Mouse (Mus musculus) heart, embryonic 13.5 days (tissue): ENCODE data around the gene Smco4. TPM values are rescaled to one million over a fixed set of nuclear protein-coding genes. Genes with fewer than 3 reads are reported as not detected.

Experiments used
- ATAC-seq: fragments of 200-750 bp; cut with Nextera tagmentation; 2 replicates; pipeline ENCODE4 v1.8.0; 2017; ENCODE audit warnings: moderate TSS enrichment; ENCODE audit not compliant: insufficient number of reproducible peaks, low FRiP score, low TSS enrichment; ENCODE audit errors: extremely low read depth
- H3K27ac ChIP-seq: fragments of 300-500 bp; sonication (generic); replicated peaks from 2 replicates; pipeline ENCODE4 v1.5.1; 2015; ENCODE audit warnings: moderate library complexity, mild to moderate bottlenecking, inconsistent platforms
- H3K27me3 ChIP-seq: fragments of 300-500 bp; sonication (generic); replicated peaks from 2 replicates; pipeline ENCODE4 v1.6.1; 2015; ENCODE audit warnings: mild to moderate bottlenecking, inconsistent platforms
- H3K36me3 ChIP-seq: fragments of 300-500 bp; sonication (generic); 2 replicates; pipeline ENCODE4 v1.6.1; 2015; ENCODE audit warnings: mild to moderate bottlenecking, inconsistent platforms
- H3K4me1 ChIP-seq: fragments of 300-500 bp; sonication (generic); 2 replicates; pipeline ENCODE4 v1.6.1; 2015; ENCODE audit warnings: inconsistent platforms
- H3K4me2 ChIP-seq: fragments of 300-500 bp; sonication (generic); 2 replicates; pipeline ENCODE4 v1.6.1; 2015; ENCODE audit warnings: inconsistent platforms, mild to moderate bottlenecking, moderate library complexity
- H3K4me3 ChIP-seq: fragments of 300-500 bp; sonication (generic); 2 replicates; pipeline ENCODE4 v1.5.1; 2015; ENCODE audit warnings: moderate library complexity, mild to moderate bottlenecking, inconsistent platforms
- H3K9ac ChIP-seq: fragments of 300-500 bp; sonication (generic); 2 replicates; pipeline ENCODE4 v1.6.1; 2015; ENCODE audit warnings: inconsistent platforms, mild to moderate bottlenecking, moderate library complexity
- H3K9me3 ChIP-seq: fragments of 300-500 bp; sonication (generic); 2 replicates; pipeline ENCODE4 v1.6.1; 2016; ENCODE audit warnings: inconsistent platforms
- WGBS: fragments of 180-500 bp; shearing (Covaris S2); methylation state at CpG from one replicate; pipeline ENCODE4 v1.1.7; 2015; ENCODE audit warnings: mixed read lengths; 5-methylcytosine and 5-hydroxymethylcytosine counted together
- polyA plus RNA-seq: library from polyadenylated mRNA; unstranded; fragments of >200 nt; fragmentation: Nextera tagmentation; extraction: Ambion mirVana; gene quantifications from 2 replicates; pipeline ENCODE4 v1.2.1, GENCODE M21; 2015

The Smco4 gene
- polyA plus RNA-seq = 1.6 and 2.3 TPM in 2 replicates

- Histone ChIP-seq H3K27ac (peak within 1 kb of the TSS; percentile 39), H3K4me3 (peak within 1 kb of the TSS; percentile 84), H3K27me3 (peaks cover 12% of the 10 kb centered on the region; the same call in 1 of the 2 replicates), H3K9me3 (no peaks in the 10 kb centered on the region), H3K4me2 (peak within 1 kb of the TSS; percentile 85), H3K4me1 (peaks cover 40% of the 10 kb centered on the region), H3K36me3 (no peaks in the 10 kb centered on the region), H3K9ac (peak within 1 kb of the TSS; percentile 94)
- 2% methylated on average over 59 of the region's 101 CpGs for WGBS
- ATAC-seq = peak; percentile 48
These were observed at the start of gene Smco4 for GRCm38 (mm10) chr9:15493235-15493924. Smco4 (plus strand) TSS chr9:15493432.

GRCm38 (mm10) chr9:15447397-15447796 is 45.8 kb upstream of the Smco4 start:
- ATAC-seq = no peak
- H3K27me3 ChIP-seq = no peaks in the 10 kb centered on the region
- no peaks in the 10 kb centered on the region for H3K9me3 ChIP-seq
- 63% methylated on average over 2 of the region's 2 CpGs for WGBS
- H3K36me3 ChIP-seq = no peaks in the 10 kb centered on the region
- H3K27ac ChIP-seq = no peak overlapping the region
- no peak overlapping the region for H3K4me2 ChIP-seq
- H3K9ac ChIP-seq = no peak overlapping the region
- no peaks in the 10 kb centered on the region for H3K4me1 ChIP-seq
- H3K4me3 ChIP-seq = no peak overlapping the region

DNA sequence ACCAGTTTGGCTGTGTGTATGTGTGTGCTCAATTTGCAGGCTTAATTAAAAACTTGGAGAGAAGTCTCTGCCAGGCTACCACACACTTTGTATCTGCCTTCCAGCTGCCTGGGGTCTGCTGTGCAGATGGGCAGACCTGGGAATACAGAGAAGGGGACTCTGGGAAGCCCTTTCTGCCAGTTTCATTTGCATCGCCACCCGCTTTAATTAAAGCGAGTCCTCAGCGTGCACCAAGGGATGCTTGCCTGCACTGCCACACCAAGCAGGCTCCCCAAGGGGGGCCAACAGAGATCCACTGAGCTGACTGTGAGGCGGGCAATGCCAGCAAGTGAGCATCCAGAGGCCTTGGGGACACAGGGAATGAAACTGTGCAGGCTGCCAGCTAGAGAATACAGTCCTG is 42.3 kb upstream of the Smco4 start:
- Histone ChIP-seq H3K9me3 (no peaks in the 10 kb centered on the region), H3K27ac (no peak overlapping the region), H3K27me3 (no peaks in the 10 kb centered on the region), H3K4me3 (no peak overlapping the region), H3K9ac (no peak overlapping the region), H3K36me3 (no peaks in the 10 kb centered on the region), H3K4me2 (no peak overlapping the region), H3K4me1 (no peaks in the 10 kb centered on the region)
- ATAC-seq = no peak
- WGBS = 49% methylated on average over 5 of the region's 5 CpGs

DNA sequence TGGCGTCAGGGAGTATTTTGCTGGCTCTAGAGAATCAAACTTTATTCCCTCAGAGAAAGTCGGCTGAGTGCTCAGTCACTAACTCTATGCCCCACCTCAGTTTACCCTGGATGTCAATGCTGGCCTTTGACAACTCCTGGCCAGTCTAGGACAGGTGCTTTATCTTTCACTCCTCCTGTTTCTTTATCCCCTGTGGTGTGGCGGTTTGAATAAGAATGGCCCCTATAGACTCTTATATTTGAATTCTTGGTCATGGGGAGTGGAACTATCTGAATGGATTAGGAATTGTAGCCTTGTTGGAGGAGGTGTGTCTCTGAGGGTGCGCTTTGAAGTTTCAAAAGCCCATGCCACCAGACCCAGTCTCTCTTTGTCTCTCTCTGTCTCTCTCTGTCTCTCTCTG is 21.0 kb upstream of the Smco4 start:
- Histone ChIP-seq H3K36me3 (no peaks in the 10 kb centered on the region), H3K27me3 (no peaks in the 10 kb centered on the region), H3K4me2 (no peak overlapping the region), H3K9me3 (no peaks in the 10 kb centered on the region), H3K9ac (no peak overlapping the region), H3K27ac (no peak overlapping the region), H3K4me3 (no peak overlapping the region), H3K4me1 (no peaks in the 10 kb centered on the region)
- WGBS = 58% methylated on average over 4 of the region's 4 CpGs
- ATAC-seq = no peak

DNA sequence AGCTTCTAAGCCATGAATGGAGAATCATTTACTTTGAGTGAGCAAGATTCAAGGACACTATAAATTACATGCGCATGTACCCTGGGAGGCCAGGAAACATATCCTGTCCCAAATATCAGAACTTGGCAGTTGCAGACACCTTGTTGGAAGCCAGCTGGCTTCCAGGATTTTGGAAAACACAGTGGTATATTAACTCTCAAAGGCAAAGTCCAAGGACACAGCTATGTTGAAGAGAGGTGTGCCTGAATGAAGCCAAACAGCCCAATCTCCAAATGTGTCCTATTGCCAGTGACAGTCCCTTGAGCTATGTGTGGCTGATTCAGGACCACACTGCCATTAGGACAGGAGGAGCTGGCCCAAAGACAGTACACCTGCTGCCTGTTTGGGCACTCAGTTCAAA is 20.0 kb upstream of the Smco4 start:
- Histone ChIP-seq H3K27ac (no peak overlapping the region), H3K9ac (no peak overlapping the region), H3K4me3 (no peak overlapping the region), H3K27me3 (no peaks in the 10 kb centered on the region), H3K4me1 (no peaks in the 10 kb centered on the region), H3K9me3 (no peaks in the 10 kb centered on the region), H3K4me2 (no peak overlapping the region), H3K36me3 (no peaks in the 10 kb centered on the region)
- WGBS = 89% methylated on average over 1 of the region's 1 CpGs
- ATAC-seq = no peak

- H3K4me1 ChIP-seq = no peaks in the 10 kb centered on the region
- no peaks in the 10 kb centered on the region for H3K36me3 ChIP-seq
- no peak overlapping the region for H3K4me3 ChIP-seq
- no peak for ATAC-seq
- H3K27me3 ChIP-seq = no peaks in the 10 kb centered on the region
- no peak overlapping the region for H3K9ac ChIP-seq
- whole genome bisulfite sequencing = 79% methylated on average over 10 of the region's 10 CpGs
- H3K9me3 ChIP-seq = no peaks in the 10 kb centered on the region
- H3K27ac ChIP-seq = no peak overlapping the region
- H3K4me2 ChIP-seq = no peak overlapping the region
These were observed 15.7 kb upstream of the Smco4 start for GRCm38 (mm10) chr9:15477556-15477955.

GRCm38 (mm10) chr9:15487682-15488424 is 5.4 kb upstream of the Smco4 start:
- 42% methylated on average over 2 of the region's 2 CpGs for WGBS

GRCm38 (mm10) chr9:15489293-15489692 is 3.9 kb upstream of the Smco4 start:
- H3K4me1 ChIP-seq = peaks cover 11% of the 10 kb centered on the region
- peaks cover 12% of the 10 kb centered on the region; the same call in 1 of the 2 replicates for H3K27me3 ChIP-seq
- no peak for ATAC-seq
- H3K4me3 ChIP-seq = no peak overlapping the region
- no peak overlapping the region for H3K9ac ChIP-seq
- H3K9me3 ChIP-seq = no peaks in the 10 kb centered on the region
- H3K36me3 ChIP-seq = no peaks in the 10 kb centered on the region
- no peak overlapping the region for H3K4me2 ChIP-seq
- no peak overlapping the region for H3K27ac ChIP-seq

More at GRCm38 (mm10) chr9:15487682-15488424, 5.4 kb upstream of the Smco4 start:
- Histone ChIP-seq H3K4me1 (peaks cover 9% of the 10 kb centered on the region; the same call in 1 of the 2 replicates), H3K9ac (no peak overlapping the region), H3K36me3 (no peaks in the 10 kb centered on the region), H3K27me3 (peaks cover 11% of the 10 kb centered on the region; the same call in 1 of the 2 replicates), H3K4me2 (no peak overlapping the region), H3K9me3 (no peaks in the 10 kb centered on the region), H3K4me3 (no peak overlapping the region), H3K27ac (no peak overlapping the region)
- ATAC-seq = no peak

GRCm38 (mm10) chr9:15490331-15491100 is 2.7 kb upstream of the Smco4 start:
- WGBS = 65% methylated on average over 8 of the region's 8 CpGs
- Histone ChIP-seq H3K36me3 (no peaks in the 10 kb centered on the region), H3K4me3 (no peak overlapping the region), H3K4me2 (no peak overlapping the region), H3K27me3 (peaks cover 12% of the 10 kb centered on the region; the same call in 1 of the 2 replicates), H3K27ac (no peak overlapping the region), H3K9ac (no peak overlapping the region), H3K9me3 (no peaks in the 10 kb centered on the region), H3K4me1 (peaks cover 21% of the 10 kb centered on the region)
- no peak for ATAC-seq

GRCm38 (mm10) chr9:15491686-15492085 is 1.5 kb upstream of the Smco4 start:
- no peaks in the 10 kb centered on the region for H3K9me3 ChIP-seq
- 81% methylated on average over 4 of the region's 4 CpGs for WGBS
- H3K4me3 ChIP-seq = no peak overlapping the region
- peaks cover 33% of the 10 kb centered on the region for H3K4me1 ChIP-seq
- no peak for ATAC-seq
- H3K27ac ChIP-seq = no peak overlapping the region
- no peaks in the 10 kb centered on the region for H3K36me3 ChIP-seq
- H3K4me2 ChIP-seq = no peak overlapping the region
- H3K27me3 ChIP-seq = peaks cover 12% of the 10 kb centered on the region; the same call in 1 of the 2 replicates
- H3K9ac ChIP-seq = no peak overlapping the region

GRCm38 (mm10) chr9:15492401-15492800 is 831 bp upstream of the Smco4 start:
- 77% methylated on average over 9 of the region's 9 CpGs for WGBS

More at GRCm38 (mm10) chr9:15492401-15492800, 831 bp upstream of the Smco4 start:
- Histone ChIP-seq H3K9ac (no peak overlapping the region), H3K4me3 (no peak overlapping the region), H3K9me3 (no peaks in the 10 kb centered on the region), H3K27ac (no peak overlapping the region), H3K4me2 (no peak overlapping the region), H3K27me3 (peaks cover 12% of the 10 kb centered on the region; the same call in 1 of the 2 replicates), H3K36me3 (no peaks in the 10 kb centered on the region), H3K4me1 (peaks cover 33% of the 10 kb centered on the region)
- no peak for ATAC-seq
